Mouse (Mus musculus) myocyte (in vitro differentiated cells): Measurements from ENCODE around the gene Ntf5.

ENCODE experiments used
- CEBPB ChIP-seq: IDR thresholded peaks from 2 replicates; pipeline ENCODE4 v1.6.1; 2011; ENCODE audit warnings: mild to moderate bottlenecking, moderate library complexity; ENCODE audit not compliant: poor library complexity, insufficient read depth, severe bottlenecking
- E2F4 ChIP-seq: IDR thresholded peaks from one replicate; pipeline ENCODE4 v1.6.1; 2011; ENCODE audit warnings: mild to moderate bottlenecking, control low read depth, moderate library complexity; ENCODE audit not compliant: insufficient read depth
- MAX ChIP-seq: IDR thresholded peaks from one replicate; pipeline ENCODE4 v1.6.1; 2011; ENCODE audit warnings: low read depth, mild to moderate bottlenecking, control low read depth
- MYOD1 ChIP-seq, 3 experiments: IDR thresholded peaks; one replicate each; pipeline ENCODE4 v1.6.1; 2011; ENCODE audit warnings: control low read depth in 2 of 3, low read depth in 2 of 3, mild to moderate bottlenecking in 2 of 3, moderate library complexity in 1 of 3; ENCODE audit not compliant: insufficient read length in 2 of 3, control insufficient read depth in 1 of 3
- POLR2A ChIP-seq: IDR thresholded peaks from one replicate; pipeline ENCODE4 v1.6.1; 2011; ENCODE audit warnings: low read depth, mild to moderate bottlenecking, control low read depth, moderate library complexity; ENCODE audit not compliant: insufficient read length
- USF1 ChIP-seq: IDR thresholded peaks from one replicate; pipeline ENCODE4 v1.6.1; 2011; ENCODE audit warnings: low read depth, mild to moderate bottlenecking, control low read depth, moderate library complexity

- TF ChIP-seq POLR2A, result no peak
- TF ChIP-seq MAX, result no peak
- no peak for TF ChIP-seq E2F4
- no peak for TF ChIP-seq MYOD1 (IDR thresholded peaks at IDR 0.05; ENCODE audit: control insufficient read depth in 1 of 3, insufficient read length in 2 of 3, low read depth in 2 of 3)
- TF ChIP-seq CEBPB, result no peak
- TF ChIP-seq USF1, result no peak
Observed at GRCm38 (mm10) chr7:45447325-45447990, 34.0 kb downstream of the Ntf5 start.
